Mouse (Mus musculus) midbrain, embryonic 16.5 days (tissue): ENCODE measurements around the gene Lbp. TPM values are rescaled to one million over a fixed set of nuclear protein-coding genes. Genes with fewer than 3 reads are reported as not detected.

Source experiments
- ATAC-seq: fragments of 200-750 bp; cut with Nextera tagmentation; 2 replicates; pipeline ENCODE4 v1.8.0; 2017; ENCODE audit warnings: moderate TSS enrichment
- H3K27ac ChIP-seq: fragments of 300-500 bp; sonication (generic); 2 replicates; pipeline ENCODE4 v1.5.1; 2014; ENCODE audit warnings: mild to moderate bottlenecking, low read length, mixed read lengths
- H3K27me3 ChIP-seq: fragments of 300-500 bp; sonication (generic); 2 replicates; pipeline ENCODE4 v1.6.1; 2014; ENCODE audit warnings: low read depth, low read length, mixed read lengths; ENCODE audit not compliant: control insufficient read depth, insufficient read depth
- H3K36me3 ChIP-seq: fragments of 300-500 bp; sonication (generic); 2 replicates; pipeline ENCODE4 v1.6.1; 2014; ENCODE audit warnings: mild to moderate bottlenecking, low read length, moderate library complexity, mixed read lengths; ENCODE audit not compliant: control insufficient read depth, insufficient read depth
- H3K4me1 ChIP-seq: fragments of 300-500 bp; sonication (generic); 2 replicates; pipeline ENCODE4 v1.6.1; 2014; ENCODE audit warnings: mild to moderate bottlenecking, low read length, mixed read lengths; ENCODE audit not compliant: control insufficient read depth, insufficient read depth
- H3K4me2 ChIP-seq: fragments of 300-500 bp; sonication (generic); 2 replicates; pipeline ENCODE4 v1.6.1; 2014; ENCODE audit warnings: mild to moderate bottlenecking, low read length, mixed read lengths
- H3K4me3 ChIP-seq: fragments of 300-500 bp; sonication (generic); 2 replicates; pipeline ENCODE4 v1.5.1; 2014; ENCODE audit warnings: low read depth, mild to moderate bottlenecking, low read length, moderate library complexity, mixed read lengths
- H3K9ac ChIP-seq: fragments of 300-500 bp; sonication (generic); 2 replicates; pipeline ENCODE4 v1.6.1; 2014; ENCODE audit warnings: low read depth, low read length, mixed read lengths
- H3K9me3 ChIP-seq: fragments of 300-500 bp; sonication (generic); replicated peaks from 2 replicates; pipeline ENCODE4 v1.6.1; 2014; ENCODE audit warnings: mild to moderate bottlenecking, low read length, mixed read lengths; ENCODE audit not compliant: control insufficient read depth, poor library complexity, severe bottlenecking
- WGBS: fragments of 180-500 bp; shearing (Covaris S2); extraction: QIAGEN DNeasy Blood & Tissue Kit; methylation state at CpG from one replicate; pipeline ENCODE4 v1.1.7; 2014; 5-methylcytosine and 5-hydroxymethylcytosine counted together
- polyA plus RNA-seq: library from polyadenylated mRNA; unstranded; fragments of >200 nt; fragmentation: Nextera tagmentation; extraction: Ambion mirVana; gene quantifications from 2 replicates; pipeline ENCODE4 v1.2.1, GENCODE M21; 2015

The Lbp gene
- polyA plus RNA-seq, 1 experiment from 2014 or later, result 4.3 TPM

- no peaks in the 10 kb centered on the region for H3K9me3 ChIP-seq
- no peak for ATAC-seq
- WGBS, result 76% methylated on average over 4 of the region's 4 CpGs
- no peaks in the 10 kb centered on the region for H3K36me3 ChIP-seq
- H3K27me3 ChIP-seq, result no peaks in the 10 kb centered on the region
- no peak overlapping the region for H3K9ac ChIP-seq
- H3K27ac ChIP-seq, result no peak overlapping the region
- no peak overlapping the region for H3K4me3 ChIP-seq
- H3K4me2 ChIP-seq, result no peak overlapping the region
- no peaks in the 10 kb centered on the region for H3K4me1 ChIP-seq
Measured at GRCm38 (mm10) chr2:158275811-158276210, 30.5 kb upstream of the Lbp start.

GRCm38 (mm10) chr2:158276451-158276850, 29.8 kb upstream of the Lbp start:
- Histone ChIP-seq H3K9ac (no peak overlapping the region), H3K27me3 (no peaks in the 10 kb centered on the region), H3K36me3 (no peaks in the 10 kb centered on the region), H3K27ac (no peak overlapping the region), H3K4me1 (no peaks in the 10 kb centered on the region), H3K4me3 (no peak overlapping the region), H3K4me2 (no peak overlapping the region), H3K9me3 (no peaks in the 10 kb centered on the region)
- no peak for ATAC-seq
- 78% methylated on average over 6 of the region's 6 CpGs for WGBS

GRCm38 (mm10) chr2:158276878-158277277, 29.4 kb upstream of the Lbp start:
- 80% methylated on average over 4 of the region's 4 CpGs for WGBS
- H3K27me3 ChIP-seq, result no peaks in the 10 kb centered on the region
- no peak overlapping the region for H3K27ac ChIP-seq
- H3K4me3 ChIP-seq, result no peak overlapping the region
- no peaks in the 10 kb centered on the region for H3K4me1 ChIP-seq
- H3K9me3 ChIP-seq, result no peaks in the 10 kb centered on the region
- H3K4me2 ChIP-seq, result no peak overlapping the region
- ATAC-seq, result no peak
- H3K36me3 ChIP-seq, result no peaks in the 10 kb centered on the region
- H3K9ac ChIP-seq, result no peak overlapping the region

GRCm38 (mm10) chr2:158279656-158280055, 26.6 kb upstream of the Lbp start:
- H3K9ac ChIP-seq, result no peak overlapping the region
- no peaks in the 10 kb centered on the region for H3K9me3 ChIP-seq
- H3K27ac ChIP-seq, result no peak overlapping the region
- H3K36me3 ChIP-seq, result no peaks in the 10 kb centered on the region
- WGBS, result 95% methylated on average over 4 of the region's 4 CpGs
- no peaks in the 10 kb centered on the region for H3K27me3 ChIP-seq
- no peak overlapping the region for H3K4me3 ChIP-seq
- no peak overlapping the region for H3K4me2 ChIP-seq
- no peaks in the 10 kb centered on the region for H3K4me1 ChIP-seq
- no peak for ATAC-seq

GRCm38 (mm10) chr2:158281497-158282205, 24.6 kb upstream of the Lbp start:
- no peak overlapping the region for H3K27ac ChIP-seq
- no peak overlapping the region for H3K4me3 ChIP-seq
- H3K36me3 ChIP-seq, result no peaks in the 10 kb centered on the region
- 70% methylated on average over 16 of the region's 16 CpGs for WGBS
- no peak for ATAC-seq
- H3K9me3 ChIP-seq, result no peaks in the 10 kb centered on the region
- no peaks in the 10 kb centered on the region for H3K27me3 ChIP-seq
- H3K9ac ChIP-seq, result no peak overlapping the region
- H3K4me1 ChIP-seq, result no peaks in the 10 kb centered on the region
- no peak overlapping the region for H3K4me2 ChIP-seq

GRCm38 (mm10) chr2:158283136-158283535, 23.2 kb upstream of the Lbp start:
- Histone ChIP-seq H3K27me3 (no peaks in the 10 kb centered on the region), H3K9ac (no peak overlapping the region), H3K4me2 (no peak overlapping the region), H3K4me3 (no peak overlapping the region), H3K4me1 (no peaks in the 10 kb centered on the region), H3K9me3 (no peaks in the 10 kb centered on the region), H3K36me3 (no peaks in the 10 kb centered on the region), H3K27ac (no peak overlapping the region)
- 86% methylated on average over 7 of the region's 7 CpGs for whole genome bisulfite sequencing
- no peak for ATAC-seq

GRCm38 (mm10) chr2:158283771-158284170, 22.5 kb upstream of the Lbp start:
- Histone ChIP-seq H3K36me3 (no peaks in the 10 kb centered on the region), H3K27me3 (no peaks in the 10 kb centered on the region), H3K4me2 (no peak overlapping the region), H3K4me1 (no peaks in the 10 kb centered on the region), H3K4me3 (no peak overlapping the region), H3K27ac (no peak overlapping the region), H3K9me3 (no peaks in the 10 kb centered on the region), H3K9ac (no peak overlapping the region)
- ATAC-seq, result no peak
- WGBS, result 89% methylated on average over 6 of the region's 6 CpGs

GRCm38 (mm10) chr2:158284571-158284970, 21.7 kb upstream of the Lbp start:
- 18% methylated on average over 11 of the region's 11 CpGs for WGBS
- Histone ChIP-seq H3K4me2 (no peak overlapping the region), H3K36me3 (no peaks in the 10 kb centered on the region), H3K9ac (no peak overlapping the region), H3K9me3 (no peaks in the 10 kb centered on the region), H3K27me3 (no peaks in the 10 kb centered on the region), H3K27ac (no peak overlapping the region), H3K4me3 (no peak overlapping the region), H3K4me1 (no peaks in the 10 kb centered on the region)
- ATAC-seq, result no peak

- Histone ChIP-seq H3K9me3 (no peaks in the 10 kb centered on the region), H3K4me1 (no peaks in the 10 kb centered on the region), H3K36me3 (no peaks in the 10 kb centered on the region), H3K9ac (no peak overlapping the region), H3K4me2 (no peak overlapping the region), H3K27me3 (no peaks in the 10 kb centered on the region), H3K27ac (no peak overlapping the region), H3K4me3 (no peak overlapping the region)
- no peak for ATAC-seq
- 72% methylated on average over 5 of the region's 6 CpGs for WGBS
Measured at GRCm38 (mm10) chr2:158285655-158286054, 20.6 kb upstream of the Lbp start.
